Mouse (Mus musculus) heart, adult 9 months (tissue): ENCODE measurements around the gene Arhgap19.

ENCODE experiments used
- DNase-seq, 2 experiments: peaks; one replicate each; pipeline ENCODE4 v3.0.0; 2022; ENCODE audit warnings: low spot score in 2 of 2

Gene Arhgap19

GRCm38 (mm10) chr19:41738896-41739295 lies 63.0 kb downstream of the Arhgap19 start:
- no peak for DNase-seq

- no peak for DNase-seq
Measured at GRCm38 (mm10) chr19:41738429-41738805, 63.4 kb downstream of the Arhgap19 start.

- no peak for DNase-seq
Measured at GRCm38 (mm10) chr19:41737657-41738428, 64.0 kb downstream of the Arhgap19 start.

- no peak for DNase-seq
Measured at GRCm38 (mm10) chr19:41734685-41735084, 67.2 kb downstream of the Arhgap19 start.

- DNase-seq, result no peak
Measured at GRCm38 (mm10) chr19:41725491-41725890, 76.4 kb downstream of the Arhgap19 start.

- no peak for DNase-seq
Measured at GRCm38 (mm10) chr19:41724831-41725470, 76.9 kb downstream of the Arhgap19 start.

DNA sequence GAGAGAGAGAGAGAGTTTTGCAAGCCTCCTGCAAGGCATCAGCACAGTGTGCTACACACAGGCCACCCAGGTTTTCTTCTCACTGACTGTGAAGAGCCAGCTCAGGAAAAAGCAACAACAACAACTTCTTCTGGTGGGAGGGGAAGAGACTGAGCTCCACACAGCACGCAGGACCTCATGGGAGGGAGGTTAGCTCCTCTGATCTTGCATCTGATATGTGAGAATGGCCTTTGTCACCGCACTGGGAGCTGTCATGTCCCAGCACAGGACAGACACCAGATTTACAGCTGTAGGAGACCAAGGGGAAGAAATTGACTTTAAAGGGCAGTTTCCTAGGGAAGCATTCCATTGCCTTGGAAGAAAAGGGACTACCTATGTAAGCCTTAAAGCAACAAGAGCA lies 78.5 kb downstream of the Arhgap19 start:
- DNase-seq, result no peak

DNA sequence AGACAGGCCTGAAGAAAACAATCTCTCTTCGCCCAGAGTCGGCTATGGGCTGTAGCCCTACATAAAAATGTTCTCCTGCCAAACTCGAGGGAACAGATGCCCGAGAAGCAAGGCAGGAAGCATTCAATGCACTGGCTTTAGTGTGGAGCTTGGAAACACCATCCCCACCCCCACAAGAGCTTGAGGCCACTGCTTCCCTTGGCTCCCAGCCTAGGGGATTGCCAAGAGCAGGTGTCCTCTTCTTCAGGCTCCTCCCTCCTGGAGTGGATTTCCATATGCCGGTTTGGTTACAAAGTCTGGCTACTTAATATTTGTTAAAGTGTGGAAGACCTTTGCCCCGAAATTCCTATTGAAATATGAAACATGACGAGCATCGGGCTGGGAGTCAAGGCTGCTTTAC lies 82.4 kb downstream of the Arhgap19 start:
- no peak for DNase-seq
